Mouse (Mus musculus): ENCODE results near the gene Rftn1.

DNA sequence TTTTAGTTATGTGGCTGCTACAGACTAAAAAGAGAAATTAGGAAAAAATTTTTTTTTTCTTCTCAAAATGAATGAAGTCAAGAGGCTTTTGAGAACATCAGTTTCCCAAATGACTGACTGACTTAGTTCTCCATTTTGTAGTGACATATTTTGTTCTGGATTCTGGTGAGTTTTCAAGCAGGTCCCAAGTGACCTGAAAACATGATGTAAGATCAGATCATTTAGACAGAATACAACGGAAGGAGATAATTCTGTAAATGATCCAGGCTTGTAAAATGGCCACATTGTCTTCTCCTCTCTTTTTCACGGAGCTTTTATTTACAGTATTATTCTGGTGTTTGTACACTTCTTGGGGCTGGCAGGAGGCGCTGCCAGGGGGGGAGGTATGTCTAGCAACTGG, 62.1 kb downstream of the Rftn1 start:
- TF ChIP-seq CTCF (IDR thresholded peaks at IDR 0.05; ENCODE audit: borderline replicate concordance, insufficient read depth, low read depth, low read length) (no peak), POLR2A (IDR thresholded peaks at IDR 0.05; ENCODE audit: borderline replicate concordance, insufficient read depth, low read length) (no peak)
